Mouse (Mus musculus): ENCODE data around the gene Hist1h4a.

The Hist1h4a gene

GRCm38 (mm10) chr13:23757921-23758320 lies 3.1 kb downstream of the Hist1h4a start:
- DNase-seq = no peak

- peak in 1 of 2 experiments; percentile 16 for DNase-seq
Observed at GRCm38 (mm10) chr13:23757211-23757773, 3.7 kb downstream of the Hist1h4a start.

DNA sequence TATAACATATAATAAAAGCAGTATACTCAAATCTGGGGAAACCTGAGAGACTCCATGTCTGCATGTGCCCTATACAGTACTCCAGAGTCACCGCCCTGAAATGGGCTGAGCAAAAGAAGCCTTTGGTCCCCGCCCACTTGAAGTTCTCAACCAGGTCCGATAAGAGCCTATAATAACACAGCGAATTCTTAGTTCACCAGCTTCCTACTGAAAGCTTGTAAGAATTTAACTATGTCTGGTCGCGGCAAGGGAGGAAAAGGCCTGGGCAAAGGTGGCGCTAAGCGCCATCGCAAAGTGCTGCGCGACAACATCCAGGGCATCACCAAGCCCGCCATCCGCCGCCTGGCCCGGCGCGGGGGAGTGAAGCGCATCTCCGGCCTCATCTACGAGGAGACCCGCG lies 4.2 kb downstream of the Hist1h4a start, which contains the start of gene Hist1h4b:
TSS of gene Hist1h4b (plus strand) at position 224 of the 400 bp plus-strand sequence.
- DNase-seq = peak; percentile 76 to 86

- DNase-seq = no peak
Observed at GRCm38 (mm10) chr13:23755000-23755399, 6.0 kb downstream of the Hist1h4a start.

GRCm38 (mm10) chr13:23753314-23754078 lies 7.5 kb downstream of the Hist1h4a start:
- DNase-seq = no peak

- no peak for DNase-seq
Observed at GRCm38 (mm10) chr13:23752742-23753172, 8.3 kb downstream of the Hist1h4a start.

DNA sequence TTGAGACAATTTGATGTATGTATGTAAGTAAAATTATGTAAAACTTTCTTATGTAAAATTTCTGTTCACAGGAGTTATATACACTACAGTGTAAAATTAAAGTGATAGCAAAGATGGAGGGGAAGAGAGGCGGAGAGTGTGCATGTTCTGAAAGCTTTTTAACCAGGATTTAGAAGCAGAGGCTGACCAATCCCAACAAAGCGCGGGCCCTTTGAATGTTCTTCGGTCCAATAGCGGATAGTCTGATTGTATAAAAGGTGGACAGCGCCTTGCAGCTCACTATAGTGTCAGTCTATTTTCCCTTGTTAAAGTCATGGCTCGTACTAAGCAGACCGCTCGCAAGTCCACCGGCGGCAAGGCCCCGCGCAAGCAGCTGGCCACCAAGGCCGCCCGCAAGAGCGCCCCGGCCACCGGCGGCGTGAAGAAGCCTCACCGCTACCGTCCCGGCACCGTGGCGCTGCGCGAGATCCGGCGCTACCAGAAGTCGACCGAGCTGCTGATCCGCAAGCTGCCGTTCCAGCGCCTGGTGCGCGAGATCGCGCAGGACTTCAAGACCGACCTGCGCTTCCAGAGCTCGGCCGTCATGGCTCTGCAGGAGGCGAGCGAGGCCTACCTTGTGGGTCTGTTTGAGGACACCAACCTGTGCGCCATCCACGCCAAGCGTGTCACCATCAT lies 8.8 kb downstream of the Hist1h4a start, which contains the start of gene Hist1h3b:
TSS of gene Hist1h3b (plus strand) at position 201 of the 675 bp plus-strand sequence.
- peak; percentile 75 to 89 for DNase-seq

GRCm38 (mm10) chr13:23751478-23751956 lies 9.5 kb downstream of the Hist1h4a start:
- DNase-seq = no peak

DNA sequence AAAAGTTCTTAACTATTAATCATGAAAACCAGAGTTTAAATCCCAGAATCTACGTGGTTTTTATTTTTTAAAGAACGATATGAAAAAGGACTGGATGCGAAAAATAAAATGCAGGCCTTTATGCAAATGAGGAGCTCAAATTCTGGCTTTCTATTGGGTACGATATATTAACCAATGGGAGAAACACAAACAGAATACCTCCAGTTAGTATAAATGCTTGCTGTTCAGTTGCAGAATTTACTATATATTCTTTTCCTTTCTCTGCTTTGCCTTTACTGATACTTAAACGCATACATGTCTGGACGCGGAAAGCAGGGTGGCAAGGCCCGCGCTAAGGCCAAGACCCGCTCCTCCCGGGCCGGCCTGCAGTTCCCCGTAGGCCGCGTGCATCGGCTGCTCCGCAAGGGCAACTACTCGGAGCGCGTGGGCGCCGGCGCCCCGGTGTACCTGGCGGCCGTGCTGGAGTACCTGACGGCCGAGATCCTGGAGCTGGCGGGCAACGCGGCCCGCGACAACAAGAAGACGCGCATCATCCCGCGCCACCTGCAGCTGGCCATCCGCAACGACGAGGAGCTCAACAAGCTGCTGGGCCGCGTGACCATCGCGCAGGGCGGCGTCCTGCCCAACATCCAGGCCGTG lies 10.1 kb downstream of the Hist1h4a start, which contains the start of gene Hist1h2ab:
TSS of gene Hist1h2ab (plus strand) at position 288 of the 639 bp plus-strand sequence.
- peak; percentile 53 to 68 for DNase-seq

DNA sequence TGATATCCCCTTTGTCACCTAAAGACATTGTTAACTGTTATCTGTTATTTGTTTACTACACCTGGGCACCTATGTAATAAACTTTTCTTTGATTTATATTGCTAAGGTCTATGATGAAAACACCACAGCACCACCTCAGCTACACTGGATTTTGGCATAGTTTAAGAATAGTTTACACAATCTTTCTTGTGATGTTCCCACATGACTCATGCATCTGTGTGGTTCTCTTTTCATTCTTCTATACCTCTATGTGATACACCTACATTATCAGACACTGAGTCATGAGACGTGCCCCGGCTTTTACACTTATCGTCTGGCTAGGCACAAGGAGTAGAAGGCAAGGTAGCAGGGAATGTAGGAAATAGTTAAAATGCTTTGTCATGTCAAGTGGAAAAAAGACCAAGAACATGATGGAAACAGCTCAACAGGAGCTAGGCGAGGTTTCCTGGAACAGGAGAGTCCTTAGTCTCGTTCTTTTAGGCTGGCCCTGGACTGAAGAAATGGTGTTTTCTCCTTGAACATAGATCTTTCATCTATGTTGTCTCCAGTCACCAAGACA lies 11.4 kb downstream of the Hist1h4a start:
- DNase-seq = no peak

DNA sequence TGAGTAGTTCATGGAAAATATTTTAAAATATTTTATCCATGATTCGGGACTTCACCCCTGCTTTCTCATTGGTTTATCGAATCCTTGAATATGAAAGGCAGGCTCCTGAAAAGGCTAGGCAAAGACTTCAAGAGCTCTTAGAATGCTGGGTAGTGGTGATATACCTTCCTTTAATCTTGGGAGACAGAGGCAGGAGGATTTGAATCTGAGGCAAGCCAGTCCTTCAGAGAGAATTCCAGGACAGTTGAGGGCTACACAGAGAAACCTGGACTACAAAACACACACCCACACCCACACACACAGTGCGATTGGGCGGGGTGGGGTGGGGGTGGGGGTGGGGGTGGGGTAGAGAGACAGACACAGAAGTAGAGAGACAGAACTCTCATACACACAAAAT lies 13.1 kb downstream of the Hist1h4a start:
- DNase-seq = no peak

DNA sequence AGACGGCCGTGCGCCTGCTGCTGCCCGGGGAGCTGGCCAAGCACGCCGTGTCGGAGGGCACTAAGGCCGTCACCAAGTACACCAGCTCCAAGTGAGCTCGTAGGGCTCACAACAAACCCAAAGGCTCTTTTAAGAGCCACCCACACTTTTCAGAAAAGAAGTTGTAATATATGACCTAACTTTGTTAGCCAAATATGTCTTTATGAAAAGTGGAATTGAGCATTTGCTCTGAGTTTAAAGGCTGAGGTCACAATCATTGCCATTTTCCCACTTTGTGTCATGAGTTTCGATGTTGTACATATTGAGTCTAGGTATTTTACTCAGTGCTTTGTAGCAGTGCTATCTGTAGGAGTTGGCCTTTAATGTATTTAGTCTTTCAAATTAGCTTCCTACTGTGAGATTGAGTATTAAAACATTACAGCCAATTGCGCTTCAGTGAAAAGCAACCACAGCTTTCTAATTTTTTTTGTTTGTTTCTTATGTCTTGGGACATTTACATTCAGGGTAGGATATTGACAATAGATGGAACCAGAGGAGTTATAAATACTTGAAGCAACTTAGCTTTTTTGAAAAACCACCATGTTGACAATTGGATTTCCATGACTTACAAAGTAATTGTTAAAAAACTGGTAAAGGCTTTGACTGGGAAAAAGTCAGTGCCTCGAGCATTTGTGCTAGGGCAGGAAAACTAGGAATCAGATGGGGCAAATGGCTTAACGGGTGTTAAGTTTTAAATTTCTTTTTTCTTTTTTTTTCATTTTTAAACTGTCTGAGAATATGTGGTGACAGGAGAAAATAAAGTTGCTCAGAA lies 13.7 kb downstream of the Hist1h4a start:
- DNase-seq = peak in 1 of 2 experiments; percentile 17

GRCm38 (mm10) chr13:23746201-23747080 lies 14.6 kb downstream of the Hist1h4a start, which contains the start of gene Hist1h2bb:
Hist1h2bb (plus strand) TSS chr13:23746734.
- DNase-seq = peak; percentile 71 to 83

- peak; percentile 84 to 89 for DNase-seq
Observed at GRCm38 (mm10) chr13:23745381-23746161, 15.5 kb downstream of the Hist1h4a start, which contains the start of gene Hist1h3c. Hist1h3c (minus strand) TSS chr13:23745602.

DNA sequence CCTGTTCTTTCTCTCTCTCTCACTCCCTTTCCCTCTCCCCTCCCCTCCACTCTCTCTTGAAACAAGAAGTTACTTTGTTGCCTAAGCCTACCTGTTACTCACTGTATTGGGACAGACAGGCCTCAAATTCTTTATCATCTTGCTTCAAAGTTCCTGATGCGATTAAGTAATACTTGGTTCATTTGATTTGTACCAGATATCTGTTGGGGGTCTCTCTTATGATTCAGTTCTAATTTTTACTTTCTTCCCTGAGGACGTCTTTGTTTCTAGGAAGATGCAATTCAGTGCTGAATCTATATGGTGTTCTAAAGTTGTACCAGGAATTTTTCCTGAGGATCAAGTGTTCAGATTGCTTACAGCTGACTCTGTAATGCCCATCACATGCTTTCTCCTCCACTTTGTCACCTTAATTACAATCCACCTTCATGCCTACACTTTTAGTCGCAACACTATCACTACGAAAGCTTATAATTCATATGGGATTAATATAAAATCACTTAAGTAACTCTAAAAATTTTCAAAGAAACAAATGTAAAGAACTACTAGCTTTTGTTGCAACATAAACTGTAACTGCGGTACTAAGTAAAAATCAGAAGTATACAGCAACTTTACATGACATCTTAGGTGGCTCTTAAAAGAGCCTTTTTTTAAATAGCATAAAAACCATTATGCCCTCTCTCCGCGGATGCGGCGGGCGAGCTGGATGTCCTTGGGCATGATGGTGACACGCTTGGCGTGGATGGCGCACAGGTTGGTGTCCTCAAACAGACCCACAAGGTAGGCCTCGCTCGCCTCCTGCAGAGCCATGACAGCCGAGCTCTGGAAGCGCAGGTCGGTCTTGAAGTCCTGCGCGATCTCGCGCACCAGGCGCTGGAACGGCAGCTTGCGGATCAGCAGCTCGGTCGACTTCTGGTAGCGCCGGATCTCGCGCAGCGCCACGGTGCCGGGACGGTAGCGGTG lies 16.3 kb downstream of the Hist1h4a start:
- DNase-seq = no peak

- DNase-seq = no peak
Observed at GRCm38 (mm10) chr13:23743963-23744362, 17.1 kb downstream of the Hist1h4a start.

GRCm38 (mm10) chr13:23743215-23743614 lies 17.8 kb downstream of the Hist1h4a start:
- no peak for DNase-seq

- no peak for DNase-seq
Observed at GRCm38 (mm10) chr13:23742007-23742406, 19.0 kb downstream of the Hist1h4a start.
